Mouse (Mus musculus) spleen, embryonic (tissue): ENCODE measurements at regions not wholly inside any gene's neighbourhood (a gene's known extent, or its start where the extent isn't known, plus 50 kb on each side); places are given as distances from the start of the nearest gene placed in this dataset.
"Not testable (repeated sequence)": the region's sequence is repeated elsewhere in the genome, so short reads cannot be mapped to it uniquely, and the experiment has no call there.

Experiments
- CTCF ChIA-PET: fragments of 350-600 bp; sonication (Branson Sonifier 250); formaldehyde crosslinking; loops from one replicate; lab custom pipeline; 2022; lab: Charles Lee

- CTCF ChIA-PET = no interaction called here
Observed at GRCm38 (mm10) chr16:15157852-15158251, 159.4 kb upstream of the Gm21897 start.

DNA sequence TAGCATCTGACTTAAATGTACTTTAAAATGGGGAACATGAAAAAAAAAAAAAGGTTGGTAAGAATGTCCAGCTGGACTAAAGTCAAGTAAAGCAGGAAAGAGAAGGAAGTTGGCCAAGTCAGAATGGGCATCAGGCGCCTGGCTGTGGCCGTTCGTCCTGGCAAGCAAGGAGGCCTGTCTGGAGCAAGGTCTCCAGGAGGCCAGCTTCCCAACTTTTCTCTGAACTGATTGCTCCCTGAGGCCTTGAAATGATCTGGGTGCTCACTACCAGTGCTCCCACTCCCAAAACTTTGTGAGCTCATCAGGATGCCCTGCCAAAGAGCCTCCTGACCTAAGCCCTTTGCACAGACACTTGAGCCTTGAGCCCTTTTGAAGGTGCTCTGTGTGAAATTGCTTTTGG is 141.7 kb upstream of the Gm21897 start:
- CTCF ChIA-PET = no interaction called here

DNA sequence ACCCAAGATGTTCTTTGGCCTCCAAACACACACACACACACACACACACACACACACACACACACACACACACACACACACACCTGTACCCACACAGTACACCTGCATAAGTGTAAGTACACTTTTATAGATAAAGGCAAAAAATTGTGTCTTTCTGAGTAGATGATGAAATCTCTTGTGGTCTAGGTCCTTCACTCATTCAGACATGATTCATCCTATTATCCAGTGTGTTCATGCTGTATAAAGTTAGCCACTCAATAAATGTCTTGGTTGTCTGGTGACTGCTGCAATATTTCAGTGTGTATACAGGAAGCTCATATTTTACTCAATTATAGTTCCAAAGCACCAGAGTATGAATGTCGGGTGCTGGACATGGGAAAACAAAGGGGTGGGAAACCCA is 131.5 kb upstream of the Gm21897 start:
- CTCF ChIA-PET = no interaction called here

GRCm38 (mm10) chr16:15194926-15195711 is 122.1 kb upstream of the Gm21897 start:
- CTCF ChIA-PET = no interaction called here

GRCm38 (mm10) chr16:15195931-15196330 is 121.3 kb upstream of the Gm21897 start:
- CTCF ChIA-PET = not testable (repeated sequence)

- CTCF ChIA-PET = no interaction called here
Observed at GRCm38 (mm10) chr16:15196855-15197254, 120.4 kb upstream of the Gm21897 start.

- CTCF ChIA-PET = no interaction called here
Observed at GRCm38 (mm10) chr16:15215921-15216320, 101.3 kb upstream of the Gm21897 start.

DNA sequence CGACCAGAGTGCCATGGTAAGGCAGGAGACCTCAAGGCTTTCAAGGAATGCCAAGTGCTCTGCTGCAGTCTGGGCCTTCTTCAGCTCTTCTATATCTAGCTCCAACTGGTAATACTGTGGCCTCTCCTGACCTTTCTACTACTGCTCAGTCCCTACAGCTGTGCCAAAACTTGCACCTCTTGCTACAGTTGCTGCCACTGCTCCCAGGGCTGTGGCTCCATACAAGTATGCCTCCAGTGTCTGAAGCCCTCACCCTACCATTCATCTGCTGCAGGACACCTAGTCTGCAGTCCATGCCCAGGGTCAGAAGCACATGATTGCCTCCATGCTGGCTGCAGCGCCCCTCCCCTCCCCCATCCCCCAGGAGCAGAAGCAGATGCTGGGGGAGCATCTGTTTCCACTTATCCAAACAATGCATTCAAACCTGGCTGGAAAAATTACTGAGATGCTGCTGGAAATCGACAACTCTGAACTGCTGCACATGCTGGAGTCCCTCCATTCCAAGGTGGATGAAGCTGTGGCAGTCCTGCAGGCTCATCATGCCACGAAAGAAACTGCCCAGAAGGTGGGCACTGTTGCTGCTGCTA is 96.2 kb upstream of the Gm21897 start:
- CTCF ChIA-PET = no interaction called here

GRCm38 (mm10) chr16:15237836-15238235 is 79.4 kb upstream of the Gm21897 start:
- CTCF ChIA-PET = no interaction called here

DNA sequence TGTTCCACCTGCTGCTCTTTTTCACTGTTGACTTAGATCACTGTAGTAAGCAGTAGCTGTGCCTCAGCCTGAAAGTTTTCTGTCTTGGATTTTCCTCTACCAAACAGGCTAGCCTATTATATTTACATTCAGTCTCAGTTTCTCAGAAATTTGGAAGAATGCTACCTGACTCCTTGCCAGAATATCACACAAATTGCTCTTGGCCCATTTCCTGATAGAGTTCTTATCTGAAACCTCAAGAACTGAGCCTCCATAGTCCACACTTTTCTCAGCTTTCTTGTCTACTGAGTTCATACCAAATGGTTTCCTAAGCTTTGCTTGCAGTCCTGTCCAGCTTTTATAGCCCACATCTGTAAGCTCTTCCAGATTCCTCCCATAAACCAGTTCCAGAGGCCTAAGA is 78.8 kb upstream of the Gm21897 start:
- CTCF ChIA-PET = no interaction called here

DNA sequence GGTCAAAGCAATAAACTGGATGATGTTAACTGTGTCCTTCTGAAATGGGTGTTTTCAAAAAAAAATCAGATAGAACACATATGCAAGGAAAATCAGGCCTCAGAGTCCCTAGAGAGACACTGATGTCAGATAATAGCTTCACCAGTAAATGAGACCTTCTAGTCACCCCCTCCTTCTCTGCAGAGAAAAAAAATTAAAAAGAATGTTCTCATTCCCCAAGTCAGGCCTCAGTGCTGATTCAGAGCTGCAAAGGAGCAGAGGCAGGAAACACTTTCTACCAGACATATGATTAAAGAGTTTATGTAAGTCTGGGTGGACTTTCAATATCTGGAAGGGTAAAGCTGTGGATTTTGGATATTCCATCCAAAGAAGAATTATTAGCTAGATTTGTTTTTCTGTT is 67.1 kb upstream of the Gm21897 start:
- CTCF ChIA-PET = no interaction called here

- CTCF ChIA-PET = no interaction called here
Observed at GRCm38 (mm10) chr16:15251686-15252085, 65.6 kb upstream of the Gm21897 start.

- CTCF ChIA-PET = no interaction called here
Observed at GRCm38 (mm10) chr16:15252666-15253347, 64.5 kb upstream of the Gm21897 start.

DNA sequence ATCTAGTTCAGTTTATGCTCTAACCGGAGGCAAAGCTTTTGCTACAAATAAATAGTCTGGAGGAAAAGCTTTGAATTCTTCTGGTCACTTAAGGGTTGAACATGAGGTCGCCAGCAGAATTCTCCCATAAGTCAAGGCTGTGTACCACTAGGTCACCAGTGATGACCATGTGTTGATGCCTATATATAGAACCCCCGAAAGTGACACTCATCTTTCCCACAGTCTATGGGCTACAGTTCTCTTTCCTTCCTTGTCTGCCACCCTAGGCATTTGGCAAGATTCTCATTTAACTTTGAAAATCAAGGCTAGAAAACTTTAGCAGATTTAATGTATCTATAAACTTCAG is 63.9 kb upstream of the Gm21897 start:
- CTCF ChIA-PET = no interaction called here

GRCm38 (mm10) chr16:15254669-15255068 is 62.6 kb upstream of the Gm21897 start:
- CTCF ChIA-PET = no interaction called here

GRCm38 (mm10) chr16:15259474-15259873 is 57.8 kb upstream of the Gm21897 start:
- CTCF ChIA-PET = no interaction called here

DNA sequence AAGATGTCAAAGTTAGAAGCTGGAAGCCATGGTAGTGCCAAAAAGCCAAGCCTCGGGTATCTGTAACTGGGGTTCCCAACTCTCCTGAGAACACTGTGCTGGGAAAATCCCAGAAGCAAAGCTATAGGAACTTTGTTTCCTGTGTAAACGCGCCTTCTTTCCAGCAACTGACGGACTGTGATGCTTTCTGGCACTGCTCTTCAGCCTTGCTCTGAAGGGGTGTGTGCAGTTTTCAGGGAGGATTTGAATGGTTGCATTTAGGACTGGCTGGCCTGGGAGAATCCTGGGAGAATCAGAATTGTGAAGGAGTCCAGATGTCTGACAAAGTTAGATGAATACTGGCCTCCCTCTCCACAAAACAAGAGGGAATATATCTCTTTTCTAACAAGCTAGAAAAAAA is 57.2 kb upstream of the Gm21897 start:
- CTCF ChIA-PET = no interaction called here
